Mouse (Mus musculus): ENCODE measurements around the gene Slfn5. TPM values are rescaled to one million over a fixed set of nuclear protein-coding genes. Genes with fewer than 3 reads are reported as not detected.

The Slfn5 gene
- total RNA-seq, 1 experiment = 9.4 TPM

DNA sequence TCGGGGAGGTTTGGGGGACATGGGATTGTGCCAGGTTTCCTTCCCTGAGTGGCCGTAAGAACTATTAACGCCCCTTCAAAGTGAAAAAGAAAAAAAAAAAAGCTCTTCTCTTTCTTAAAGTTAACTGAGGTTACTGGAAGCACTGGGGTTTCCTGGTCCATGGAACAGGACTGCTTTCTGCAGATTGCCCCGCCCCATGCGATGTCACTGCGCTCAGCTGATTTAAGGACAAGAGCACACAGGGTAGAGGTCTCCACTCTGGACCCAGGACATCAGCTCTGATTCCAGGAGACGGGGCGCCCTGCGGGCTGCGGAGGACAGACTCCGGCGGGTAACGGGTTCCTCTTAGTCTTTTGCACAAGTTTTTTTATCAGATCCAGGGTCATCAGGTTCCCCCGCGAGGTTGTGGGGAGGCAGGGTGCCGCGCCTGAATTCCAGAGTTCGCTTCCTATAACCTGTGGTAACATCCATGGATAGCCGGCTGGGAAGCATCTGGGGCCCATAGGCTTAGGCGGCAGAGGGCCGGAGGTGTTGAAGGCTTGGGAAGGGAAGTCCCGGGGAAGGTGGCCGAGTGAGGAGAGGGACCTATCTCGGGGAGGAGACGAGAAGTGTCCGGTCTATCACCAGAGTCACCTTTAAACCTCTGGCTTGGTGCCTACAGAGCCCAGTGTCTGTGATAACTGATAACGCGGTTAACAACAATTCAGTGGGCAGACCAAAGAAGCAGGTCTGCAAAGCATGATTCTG lies 889 bp downstream of the Slfn5 start:
- no peak for DNase-seq (ENCODE audit: low read depth, low spot score)
- in situ Hi-C loops (cut with MboI; ENCODE audit: low sequenced_read_pairs in 2 of 2, unreplicated experiment in 2 of 2) = no loop called here
- peak overlapping the region; percentile 38 to 43 for H3K4me3 ChIP-seq (ENCODE audit: insufficient read depth in 1 of 2, low read depth in 1 of 2, low read length in 2 of 2, poor library complexity in 1 of 2, severe bottlenecking in 1 of 2)

DNA sequence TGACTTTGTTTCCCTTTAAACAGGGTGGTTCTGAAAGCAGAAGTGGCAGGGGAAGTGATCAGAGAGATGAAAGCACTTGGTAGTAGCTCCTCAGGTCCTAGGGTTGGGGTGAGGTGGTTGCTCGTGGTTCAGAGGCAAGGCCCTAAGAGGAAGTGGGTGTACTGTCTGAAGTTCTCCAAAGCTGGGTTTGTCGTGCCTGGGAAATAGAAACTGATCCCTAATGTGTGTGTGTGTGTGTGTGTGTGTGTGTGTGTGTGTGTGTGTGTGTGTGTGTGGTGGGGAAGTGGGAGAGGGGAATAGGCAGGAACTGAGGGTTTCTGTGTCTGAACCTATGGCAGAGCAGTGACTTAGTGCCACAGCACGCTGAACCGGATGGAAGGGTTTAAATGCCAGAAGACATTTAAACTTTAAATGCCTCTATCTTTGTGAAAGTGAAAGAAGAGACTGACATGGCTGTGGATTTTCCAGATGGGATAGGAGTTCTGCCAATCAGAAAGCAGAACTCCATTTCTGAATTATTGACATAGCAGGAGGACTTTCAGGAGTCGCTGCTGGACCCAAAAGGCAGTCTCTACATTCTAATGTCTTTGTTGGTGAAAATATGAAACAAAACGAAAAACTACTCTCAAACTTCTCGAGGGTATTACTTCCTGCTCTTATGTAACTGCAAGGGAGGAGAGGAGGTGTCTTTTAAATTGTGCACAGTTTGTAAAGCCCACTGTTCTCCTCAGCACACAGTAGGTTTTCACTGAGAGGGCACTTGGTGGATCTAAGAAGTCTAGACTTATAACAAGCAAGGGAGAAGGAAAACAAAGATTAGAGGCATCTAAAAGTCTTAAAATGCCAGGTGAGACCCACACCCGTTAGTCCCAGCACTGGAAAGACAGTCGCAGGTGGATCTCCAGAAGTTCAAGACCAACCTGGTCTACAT lies 1.7 kb downstream of the Slfn5 start:
- in situ Hi-C loops (cut with MboI; ENCODE audit: low sequenced_read_pairs in 2 of 2, unreplicated experiment in 2 of 2) = no loop called here
- Histone ChIP-seq H3K36me3 (ENCODE audit: control insufficient read depth, insufficient read depth, low read length, poor library complexity, severe bottlenecking) (no peaks in the 10 kb centered on the region), H3K9ac (ENCODE audit: insufficient read depth, low read depth, low read length, poor library complexity, severe bottlenecking) (no peak overlapping the region), H3K4me3 (ENCODE audit: insufficient read depth in 1 of 2, low read depth in 1 of 2, low read length in 2 of 2, poor library complexity in 1 of 2, severe bottlenecking in 1 of 2) (no peak overlapping the region), H3K9me3 (ENCODE audit: control insufficient read depth, insufficient read depth, low read depth, low read length) (no peaks in the 10 kb centered on the region), H3K4me1 (ENCODE audit: control insufficient read depth in 2 of 2, insufficient read depth in 2 of 2, low read length in 2 of 2, poor library complexity in 1 of 2) (peaks cover 3 to 8% of the 10 kb centered on the region in 2 experiments), H3K27ac (ENCODE audit: insufficient read depth, low read depth, low read length, poor library complexity, severe bottlenecking) (no peak overlapping the region)
- no peak for DNase-seq (ENCODE audit: low read depth, low spot score)
- TF ChIP-seq ZC3H11A (IDR thresholded peaks at IDR 0.05; ENCODE audit: borderline replicate concordance, low read depth, low read length) (no peak), MAFK (IDR thresholded peaks at IDR 0.05; ENCODE audit: insufficient read depth, low read depth, low read length) (no peak), ZNF384 (IDR thresholded peaks at IDR 0.05; ENCODE audit: low read depth, low read length) (no peak), HCFC1 (IDR thresholded peaks at IDR 0.05; ENCODE audit: borderline replicate concordance, insufficient read depth, low read length) (no peak), CHD2 (IDR thresholded peaks at IDR 0.05; ENCODE audit: low read depth, low read length) (no peak)

More for the DNA sequence above, 889 bp downstream of the Slfn5 start:
- Histone ChIP-seq H3K36me3 (ENCODE audit: control insufficient read depth, insufficient read depth, low read length, poor library complexity, severe bottlenecking) (no peaks in the 10 kb centered on the region), H3K9me3 (ENCODE audit: control insufficient read depth, insufficient read depth, low read depth, low read length) (no peaks in the 10 kb centered on the region), H3K4me1 (ENCODE audit: control insufficient read depth in 2 of 2, insufficient read depth in 2 of 2, low read length in 2 of 2, poor library complexity in 1 of 2) (peaks cover 3 to 8% of the 10 kb centered on the region in 2 experiments), H3K9ac (ENCODE audit: insufficient read depth, low read depth, low read length, poor library complexity, severe bottlenecking) (0 out of 2 replicates have a peak overlapping the region, but pooled peaks have one; percentile 3), H3K27ac (ENCODE audit: insufficient read depth, low read depth, low read length, poor library complexity, severe bottlenecking) (no peak overlapping the region)
- TF ChIP-seq ZNF384 (IDR thresholded peaks at IDR 0.05; ENCODE audit: low read depth, low read length) = no peak
- no peak for TF ChIP-seq CHD2 (IDR thresholded peaks at IDR 0.05; ENCODE audit: low read depth, low read length)
- no peak for TF ChIP-seq HCFC1 (IDR thresholded peaks at IDR 0.05; ENCODE audit: borderline replicate concordance, insufficient read depth, low read length)
- TF ChIP-seq ZC3H11A (IDR thresholded peaks at IDR 0.05; ENCODE audit: borderline replicate concordance, low read depth, low read length) = no peak
- TF ChIP-seq MAFK (IDR thresholded peaks at IDR 0.05; ENCODE audit: insufficient read depth, low read depth, low read length) = no peak

GRCm38 (mm10) chr11:82954631-82955030 lies 3.5 kb downstream of the Slfn5 start:
- in situ Hi-C loops (cut with MboI; ENCODE audit: low sequenced_read_pairs in 2 of 2, unreplicated experiment in 2 of 2) = no loop called here
- DNase-seq (ENCODE audit: low read depth, low spot score) = no peak
- Histone ChIP-seq H3K9ac (ENCODE audit: insufficient read depth, low read depth, low read length, poor library complexity, severe bottlenecking) (no peak overlapping the region), H3K36me3 (ENCODE audit: control insufficient read depth, insufficient read depth, low read length, poor library complexity, severe bottlenecking) (no peaks in the 10 kb centered on the region), H3K27ac (ENCODE audit: insufficient read depth, low read depth, low read length, poor library complexity, severe bottlenecking) (no peak overlapping the region), H3K9me3 (ENCODE audit: control insufficient read depth, insufficient read depth, low read depth, low read length) (no peaks in the 10 kb centered on the region), H3K4me1 (ENCODE audit: control insufficient read depth in 2 of 2, insufficient read depth in 2 of 2, low read length in 2 of 2, poor library complexity in 1 of 2) (peaks cover 3 to 8% of the 10 kb centered on the region in 2 experiments), H3K4me3 (ENCODE audit: insufficient read depth in 1 of 2, low read depth in 1 of 2, low read length in 2 of 2, poor library complexity in 1 of 2, severe bottlenecking in 1 of 2) (no peak overlapping the region)
- TF ChIP-seq MAFK (IDR thresholded peaks at IDR 0.05; ENCODE audit: insufficient read depth, low read depth, low read length) (no peak), HCFC1 (IDR thresholded peaks at IDR 0.05; ENCODE audit: borderline replicate concordance, insufficient read depth, low read length) (no peak), ZNF384 (IDR thresholded peaks at IDR 0.05; ENCODE audit: low read depth, low read length) (no peak), CHD2 (IDR thresholded peaks at IDR 0.05; ENCODE audit: low read depth, low read length) (no peak), ZC3H11A (IDR thresholded peaks at IDR 0.05; ENCODE audit: borderline replicate concordance, low read depth, low read length) (no peak)

DNA sequence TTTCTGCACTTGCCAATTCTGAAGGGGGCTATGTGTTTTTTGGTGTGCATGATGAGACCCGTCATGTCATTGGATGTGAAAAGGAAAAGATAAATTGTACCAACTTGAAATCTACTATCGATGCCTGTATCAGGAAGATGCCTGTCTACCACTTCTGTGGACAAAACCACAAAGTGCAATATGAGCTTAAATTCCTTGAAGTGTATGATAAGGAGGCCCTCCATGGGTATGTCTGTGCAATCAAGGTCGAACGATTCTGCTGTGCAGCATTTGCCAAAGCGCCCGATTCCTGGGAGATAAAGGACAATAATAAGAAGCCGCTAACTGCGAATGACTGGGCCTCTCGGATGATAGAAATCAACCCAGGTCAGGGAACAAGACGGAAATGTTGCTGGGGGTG lies 5.8 kb downstream of the Slfn5 start:
- H3K9me3 ChIP-seq (ENCODE audit: control insufficient read depth, insufficient read depth, low read depth, low read length) = no peaks in the 10 kb centered on the region
- no peak for TF ChIP-seq CHD2 (IDR thresholded peaks at IDR 0.05; ENCODE audit: low read depth, low read length)
- no peak for TF ChIP-seq HCFC1 (IDR thresholded peaks at IDR 0.05; ENCODE audit: borderline replicate concordance, insufficient read depth, low read length)
- no peak for TF ChIP-seq MAFK (IDR thresholded peaks at IDR 0.05; ENCODE audit: insufficient read depth, low read depth, low read length)
- TF ChIP-seq ZNF384 (IDR thresholded peaks at IDR 0.05; ENCODE audit: low read depth, low read length) = no peak
- no peak for TF ChIP-seq ZC3H11A (IDR thresholded peaks at IDR 0.05; ENCODE audit: borderline replicate concordance, low read depth, low read length)
- no peak overlapping the region for H3K27ac ChIP-seq (ENCODE audit: insufficient read depth, low read depth, low read length, poor library complexity, severe bottlenecking)
- no peak overlapping the region for H3K9ac ChIP-seq (ENCODE audit: insufficient read depth, low read depth, low read length, poor library complexity, severe bottlenecking)
- DNase-seq (ENCODE audit: low read depth, low spot score) = no peak
- in situ Hi-C loops (cut with MboI; ENCODE audit: low sequenced_read_pairs in 2 of 2, unreplicated experiment in 2 of 2) = no loop called here
- no peaks in the 10 kb centered on the region for H3K36me3 ChIP-seq (ENCODE audit: control insufficient read depth, insufficient read depth, low read length, poor library complexity, severe bottlenecking)
- no peak overlapping the region for H3K4me3 ChIP-seq (ENCODE audit: insufficient read depth in 1 of 2, low read depth in 1 of 2, low read length in 2 of 2, poor library complexity in 1 of 2, severe bottlenecking in 1 of 2)
- peaks cover 2 to 3% of the 10 kb centered on the region in 2 experiments; a peak in 3 of 4 replicates for H3K4me1 ChIP-seq (ENCODE audit: control insufficient read depth in 2 of 2, insufficient read depth in 2 of 2, low read length in 2 of 2, poor library complexity in 1 of 2)

All from ES-E14 (cell line).